Mouse (Mus musculus) stomach, embryonic 15.5 days (tissue): Measurements from ENCODE around the gene Timp4. TPM values are rescaled to one million over a fixed set of nuclear protein-coding genes. Genes with fewer than 3 reads are reported as not detected.

Experiments used
- ATAC-seq: fragments of 200-750 bp; cut with Nextera tagmentation; 2 replicates; pipeline ENCODE4 v1.8.0; 2017; ENCODE audit warnings: low read depth, moderate number of reproducible peaks, moderate TSS enrichment; ENCODE audit not compliant: insufficient read depth, low FRiP score
- H3K27ac ChIP-seq: fragments of 300-500 bp; sonication (generic); 2 replicates; pipeline ENCODE4 v1.5.1; 2015; ENCODE audit warnings: mild to moderate bottlenecking, inconsistent platforms
- H3K27me3 ChIP-seq: fragments of 300-500 bp; sonication (generic); replicated peaks from 2 replicates; pipeline ENCODE4 v1.6.1; 2015; ENCODE audit warnings: inconsistent platforms
- H3K36me3 ChIP-seq: fragments of 300-500 bp; sonication (generic); 2 replicates; pipeline ENCODE4 v1.6.1; 2015; ENCODE audit warnings: inconsistent platforms
- H3K4me1 ChIP-seq: fragments of 300-500 bp; sonication (generic); 2 replicates; pipeline ENCODE4 v1.6.1; 2015; ENCODE audit warnings: inconsistent platforms
- H3K4me2 ChIP-seq: fragments of 300-500 bp; sonication (generic); 2 replicates; pipeline ENCODE4 v1.6.1; 2015; ENCODE audit warnings: mild to moderate bottlenecking, inconsistent platforms
- H3K4me3 ChIP-seq: fragments of 300-500 bp; sonication (generic); replicated peaks from 2 replicates; pipeline ENCODE4 v1.5.1; 2015; ENCODE audit warnings: inconsistent platforms
- H3K9ac ChIP-seq: fragments of 300-500 bp; sonication (generic); 2 replicates; pipeline ENCODE4 v1.6.1; 2015; ENCODE audit warnings: inconsistent platforms
- H3K9me3 ChIP-seq: fragments of 300-500 bp; sonication (generic); 2 replicates; pipeline ENCODE4 v1.6.1; 2016; ENCODE audit warnings: inconsistent platforms
- WGBS: fragments of 180-500 bp; shearing (Covaris S2); methylation state at CpG from one replicate; pipeline ENCODE4 v1.1.7; 2015; 5-methylcytosine and 5-hydroxymethylcytosine counted together
- polyA plus RNA-seq: library from polyadenylated mRNA; unstranded; fragments of >200 nt; fragmentation: Nextera tagmentation; extraction: Ambion mirVana; gene quantifications from 2 replicates; pipeline ENCODE4 v1.2.1, GENCODE M21; 2015

Timp4 gene
- 0.89 and 1.1 TPM in 2 replicates for polyA plus RNA-seq

GRCm38 (mm10) chr6:115252099-115252873 is at the start of gene Timp4:
TSS of gene Timp4 (minus strand) at chr6:115252205.
- Histone ChIP-seq H3K27ac (no peak within 1 kb of the TSS), H3K36me3 (no peaks in the 10 kb centered on the region), H3K9ac (no peak within 1 kb of the TSS), H3K9me3 (no peaks in the 10 kb centered on the region), H3K4me3 (peak within 1 kb of the TSS; percentile 10), H3K4me1 (peaks cover 5% of the 10 kb centered on the region; the same call in 1 of the 2 replicates), H3K27me3 (no peaks in the 10 kb centered on the region), H3K4me2 (peak within 1 kb of the TSS; percentile 50)
- ATAC-seq: no peak
- WGBS: 42% methylated on average over 7 of the region's 10 CpGs

- no peaks in the 10 kb centered on the region for H3K9me3 ChIP-seq
- H3K4me2 ChIP-seq: no peak overlapping the region
- no peaks in the 10 kb centered on the region for H3K27me3 ChIP-seq
- WGBS: 84% methylated on average over 2 of the region's 2 CpGs
- H3K27ac ChIP-seq: no peak overlapping the region
- no peak overlapping the region for H3K9ac ChIP-seq
- no peaks in the 10 kb centered on the region for H3K4me1 ChIP-seq
- no peaks in the 10 kb centered on the region for H3K36me3 ChIP-seq
- no peak for ATAC-seq
- H3K4me3 ChIP-seq: no peak overlapping the region
These were observed 41.9 kb upstream of the Timp4 start for GRCm38 (mm10) chr6:115293877-115294276.

- Histone ChIP-seq H3K9ac (no peak overlapping the region), H3K4me2 (no peak overlapping the region)
- no peak for ATAC-seq
These were observed 40.6 kb upstream of the Timp4 start for GRCm38 (mm10) chr6:115292621-115293020.

GRCm38 (mm10) chr6:115291823-115292222 is 39.8 kb upstream of the Timp4 start:
- no peaks in the 10 kb centered on the region for H3K36me3 ChIP-seq

More at GRCm38 (mm10) chr6:115292621-115293020, 40.6 kb upstream of the Timp4 start:
- Histone ChIP-seq H3K27ac (no peak overlapping the region), H3K27me3 (no peaks in the 10 kb centered on the region), H3K36me3 (no peaks in the 10 kb centered on the region), H3K4me1 (no peaks in the 10 kb centered on the region), H3K4me3 (no peak overlapping the region), H3K9me3 (no peaks in the 10 kb centered on the region)
- WGBS: 59% methylated on average over 6 of the region's 6 CpGs

GRCm38 (mm10) chr6:115291068-115291467 is 39.1 kb upstream of the Timp4 start:
- Histone ChIP-seq H3K27ac (no peak overlapping the region), H3K4me1 (no peaks in the 10 kb centered on the region), H3K36me3 (no peaks in the 10 kb centered on the region), H3K9ac (no peak overlapping the region), H3K4me2 (no peak overlapping the region), H3K9me3 (no peaks in the 10 kb centered on the region), H3K4me3 (no peak overlapping the region), H3K27me3 (no peaks in the 10 kb centered on the region)
- WGBS: 86% methylated on average over 2 of the region's 2 CpGs
- ATAC-seq: no peak

More at GRCm38 (mm10) chr6:115291823-115292222, 39.8 kb upstream of the Timp4 start:
- WGBS: 91% methylated on average over 6 of the region's 6 CpGs
- H3K4me2 ChIP-seq: no peak overlapping the region
- no peak overlapping the region for H3K9ac ChIP-seq
- no peak for ATAC-seq
- no peak overlapping the region for H3K4me3 ChIP-seq
- no peaks in the 10 kb centered on the region for H3K9me3 ChIP-seq
- H3K27me3 ChIP-seq: no peaks in the 10 kb centered on the region
- H3K4me1 ChIP-seq: no peaks in the 10 kb centered on the region
- H3K27ac ChIP-seq: no peak overlapping the region

GRCm38 (mm10) chr6:115290561-115290960 is 38.6 kb upstream of the Timp4 start:
- no peaks in the 10 kb centered on the region for H3K9me3 ChIP-seq
- WGBS: 63% methylated on average over 5 of the region's 5 CpGs
- no peaks in the 10 kb centered on the region for H3K36me3 ChIP-seq
- no peak overlapping the region for H3K27ac ChIP-seq
- H3K27me3 ChIP-seq: no peaks in the 10 kb centered on the region
- no peak overlapping the region for H3K9ac ChIP-seq
- no peak overlapping the region for H3K4me2 ChIP-seq
- ATAC-seq: no peak
- no peak overlapping the region for H3K4me3 ChIP-seq
- H3K4me1 ChIP-seq: no peaks in the 10 kb centered on the region

- no peaks in the 10 kb centered on the region for H3K4me1 ChIP-seq
- no peak overlapping the region for H3K4me2 ChIP-seq
- no peak overlapping the region for H3K4me3 ChIP-seq
- H3K9ac ChIP-seq: no peak overlapping the region
- H3K27me3 ChIP-seq: no peaks in the 10 kb centered on the region
- H3K9me3 ChIP-seq: no peaks in the 10 kb centered on the region
- no peaks in the 10 kb centered on the region for H3K36me3 ChIP-seq
- H3K27ac ChIP-seq: no peak overlapping the region
- ATAC-seq: no peak
- 91% methylated on average over 3 of the region's 3 CpGs for WGBS
These were observed 36.2 kb upstream of the Timp4 start for GRCm38 (mm10) chr6:115288223-115288622.

GRCm38 (mm10) chr6:115286441-115286840 is 34.4 kb upstream of the Timp4 start:
- H3K36me3 ChIP-seq: no peaks in the 10 kb centered on the region
- no peaks in the 10 kb centered on the region for H3K4me1 ChIP-seq
- no peak overlapping the region for H3K4me2 ChIP-seq
- H3K27me3 ChIP-seq: no peaks in the 10 kb centered on the region
- H3K9me3 ChIP-seq: no peaks in the 10 kb centered on the region
- WGBS: 63% methylated on average over 6 of the region's 6 CpGs
- no peak overlapping the region for H3K4me3 ChIP-seq
- no peak for ATAC-seq
- no peak overlapping the region for H3K9ac ChIP-seq
- H3K27ac ChIP-seq: no peak overlapping the region

- Histone ChIP-seq H3K4me2 (no peak overlapping the region), H3K4me3 (no peak overlapping the region), H3K9me3 (no peaks in the 10 kb centered on the region), H3K27ac (no peak overlapping the region), H3K27me3 (no peaks in the 10 kb centered on the region), H3K36me3 (no peaks in the 10 kb centered on the region), H3K4me1 (no peaks in the 10 kb centered on the region), H3K9ac (no peak overlapping the region)
- 82% methylated on average over 2 of the region's 2 CpGs for WGBS
- no peak for ATAC-seq
These were observed 32.1 kb upstream of the Timp4 start for GRCm38 (mm10) chr6:115284153-115284552.

- H3K9me3 ChIP-seq: no peaks in the 10 kb centered on the region
- no peak for ATAC-seq
- H3K4me3 ChIP-seq: no peak overlapping the region
- H3K27me3 ChIP-seq: no peaks in the 10 kb centered on the region
- H3K27ac ChIP-seq: no peak overlapping the region
- no peak overlapping the region for H3K9ac ChIP-seq
- no peaks in the 10 kb centered on the region for H3K4me1 ChIP-seq
- 55% methylated on average over 2 of the region's 2 CpGs for WGBS
- H3K4me2 ChIP-seq: no peak overlapping the region
- no peaks in the 10 kb centered on the region for H3K36me3 ChIP-seq
These were observed 27.6 kb upstream of the Timp4 start for GRCm38 (mm10) chr6:115279639-115280038.

- Histone ChIP-seq H3K27me3 (no peaks in the 10 kb centered on the region), H3K4me2 (no peak overlapping the region), H3K36me3 (no peaks in the 10 kb centered on the region), H3K9ac (no peak overlapping the region), H3K4me3 (no peak overlapping the region), H3K4me1 (no peaks in the 10 kb centered on the region), H3K27ac (no peak overlapping the region), H3K9me3 (no peaks in the 10 kb centered on the region)
- WGBS: 80% methylated on average over 8 of the region's 8 CpGs
- no peak for ATAC-seq
These were observed 26.1 kb upstream of the Timp4 start for GRCm38 (mm10) chr6:115278086-115278485.

GRCm38 (mm10) chr6:115275116-115275815 is 23.3 kb upstream of the Timp4 start:
- no peak overlapping the region for H3K27ac ChIP-seq
- WGBS: 87% methylated on average over 10 of the region's 10 CpGs

More at GRCm38 (mm10) chr6:115275116-115275815, 23.3 kb upstream of the Timp4 start:
- no peak overlapping the region for H3K9ac ChIP-seq
- peaks cover 5% of the 10 kb centered on the region; the same call in 1 of the 2 replicates for H3K4me1 ChIP-seq
- H3K27me3 ChIP-seq: no peaks in the 10 kb centered on the region
- no peaks in the 10 kb centered on the region for H3K9me3 ChIP-seq
- H3K4me3 ChIP-seq: no peak overlapping the region
- H3K36me3 ChIP-seq: no peaks in the 10 kb centered on the region
- no peak overlapping the region for H3K4me2 ChIP-seq
- no peak for ATAC-seq
